ENCODE assay signal across 13 mouse cellular contexts in genomic region chr5:136773044-136774039, GRCm38 (mm10).
DNase-seq lines count a peak whose midpoint lies in the region; ATAC-seq and TF ChIP-seq lines count a peak whose summit lies in the region.
"Had no signal": no experiment of that assay in that cellular context is flagged by ENCODE, and none has a peak within 500 bp of the region (broad histone marks: within the 10 kb centered on the region; RNA-seq: fewer than 3 reads in every experiment).

No protein-coding gene starts in this region.

- no peak overlapping the region for H3K9ac ChIP-seq in embryonic facial prominence, embryonic 11.5 days (replicated peaks; ENCODE audit: low read length)
- H3K9ac ChIP-seq in kidney, postnatal 0 days (ENCODE audit: low read depth, low read length): no peak overlapping the region
- H3K9ac ChIP-seq in kidney, embryonic 14.5 days (ENCODE audit: low read depth, low read length): no peak overlapping the region
- H3K9ac ChIP-seq in ES-Bruce4 (ENCODE audit: low read depth, poor library complexity, severe bottlenecking): no peak overlapping the region
- H3K9ac ChIP-seq in intestine, postnatal 0 days (ENCODE audit: low read depth, low read length): no peak overlapping the region
- H3K9ac ChIP-seq: hindbrain, embryonic 15.5 days had no signal

- TF ChIP-seq EP300 in ES-Bruce4 (IDR thresholded peaks at IDR 0.05; ENCODE audit: insufficient read depth, low read depth, low read length): no peak

- no peak overlapping the region; the same call in 1 of the 2 replicates for H3K4me2 ChIP-seq in embryonic facial prominence, embryonic 11.5 days (ENCODE audit: low read depth, low read length)
- no peak overlapping the region for H3K4me2 ChIP-seq in kidney, postnatal 0 days (ENCODE audit: low read length)
- no peak overlapping the region for H3K4me2 ChIP-seq in kidney, embryonic 14.5 days (replicated peaks; ENCODE audit: low read depth, low read length)
- H3K4me2 ChIP-seq in intestine, postnatal 0 days (replicated peaks; ENCODE audit: low read depth): no peak overlapping the region
- H3K4me2 ChIP-seq: hindbrain, embryonic 15.5 days had no signal

- no peak overlapping the region for H3K4me3 ChIP-seq in embryonic facial prominence, embryonic 11.5 days (ENCODE audit: low read depth, low read length)
- H3K4me3 ChIP-seq in embryonic facial prominence, embryonic 10.5 days: no peak overlapping the region
- H3K4me3 ChIP-seq in kidney, postnatal 0 days (replicated peaks; ENCODE audit: low read depth, low read length): no peak overlapping the region
- no peak overlapping the region for H3K4me3 ChIP-seq in kidney, embryonic 14.5 days (ENCODE audit: low read length)
- H3K4me3 ChIP-seq in ES-Bruce4 (ENCODE audit: low read depth, low read length): peak overlapping the region; percentile 16; the same call in 1 of the 2 replicates
- H3K4me3 ChIP-seq in intestine, postnatal 0 days (ENCODE audit: low read depth, low read length): no peak overlapping the region
- H3K4me3 ChIP-seq: hindbrain, embryonic 15.5 days; midbrain, embryonic 10.5 days had no signal

- H3K9me3 ChIP-seq in embryonic facial prominence, embryonic 11.5 days (replicated peaks; ENCODE audit: control insufficient read depth, low read length): no peaks in the 10 kb centered on the region
- H3K9me3 ChIP-seq in embryonic facial prominence, embryonic 10.5 days: peaks cover 18% of the 10 kb centered on the region; the same call in 1 of the 2 replicates
- H3K9me3 ChIP-seq in kidney, postnatal 0 days (replicated peaks; ENCODE audit: low read length): no peaks in the 10 kb centered on the region
- H3K9me3 ChIP-seq in kidney, embryonic 14.5 days (ENCODE audit: control insufficient read depth, low read length): peaks cover 5% of the 10 kb centered on the region; the same call in 1 of the 2 replicates
- 0 out of 2 replicates have a peak, but pooled peaks cover 5% of the 10 kb centered on the region for H3K9me3 ChIP-seq in ES-Bruce4 (replicated peaks; ENCODE audit: control insufficient read depth, insufficient read depth, low read length, poor library complexity, severe bottlenecking)
- no peaks in the 10 kb centered on the region for H3K9me3 ChIP-seq in intestine, postnatal 0 days (ENCODE audit: control insufficient read depth)
- H3K9me3 ChIP-seq: hindbrain, embryonic 15.5 days had no signal

- TF ChIP-seq POLR2A in ES-Bruce4 (IDR thresholded peaks at IDR 0.05; ENCODE audit: insufficient read depth, low read length): no peak

- WGBS in embryonic facial prominence, embryonic 11.5 days: 61% methylated on average over 22 of the region's 22 CpGs
- WGBS in embryonic facial prominence, embryonic 10.5 days: 64% methylated on average over 22 of the region's 22 CpGs
- 57% methylated on average over 22 of the region's 22 CpGs for WGBS in kidney, postnatal 0 days
- WGBS in kidney, embryonic 14.5 days: 62% methylated on average over 22 of the region's 22 CpGs
- 63% methylated on average over 22 of the region's 22 CpGs for WGBS in intestine, postnatal 0 days

- H3K36me3 ChIP-seq in embryonic facial prominence, embryonic 11.5 days (replicated peaks; ENCODE audit: control insufficient read depth, insufficient read depth, low read depth, low read length): no peaks in the 10 kb centered on the region
- H3K36me3 ChIP-seq in embryonic facial prominence, embryonic 10.5 days (replicated peaks): peaks cover 39% of the 10 kb centered on the region
- no peaks in the 10 kb centered on the region for H3K36me3 ChIP-seq in kidney, postnatal 0 days (ENCODE audit: insufficient read depth, low read length)
- no peaks in the 10 kb centered on the region for H3K36me3 ChIP-seq in kidney, embryonic 14.5 days (ENCODE audit: control insufficient read depth, insufficient read depth, low read length)
- no peaks in the 10 kb centered on the region for H3K36me3 ChIP-seq in ES-Bruce4 (ENCODE audit: control insufficient read depth, insufficient read depth, low read length, poor library complexity, severe bottlenecking)
- no peaks in the 10 kb centered on the region for H3K36me3 ChIP-seq in intestine, postnatal 0 days (ENCODE audit: control insufficient read depth, insufficient read depth)
- H3K36me3 ChIP-seq: hindbrain, embryonic 15.5 days; midbrain, embryonic 10.5 days had no signal

- no peaks in the 10 kb centered on the region for H3K4me1 ChIP-seq in embryonic facial prominence, embryonic 11.5 days (ENCODE audit: control insufficient read depth, insufficient read depth, low read length)
- H3K4me1 ChIP-seq in embryonic facial prominence, embryonic 10.5 days: peaks cover 28% of the 10 kb centered on the region
- 0 out of 2 replicates have a peak, but pooled peaks cover 6% of the 10 kb centered on the region for H3K4me1 ChIP-seq in kidney, postnatal 0 days (replicated peaks; ENCODE audit: insufficient read depth, low read length)
- H3K4me1 ChIP-seq in kidney, embryonic 14.5 days (ENCODE audit: control insufficient read depth, insufficient read depth, low read length): peaks cover 8% of the 10 kb centered on the region; the same call in 1 of the 2 replicates
- peaks cover 7% of the 10 kb centered on the region for H3K4me1 ChIP-seq in ES-Bruce4 (ENCODE audit: control insufficient read depth, insufficient read depth, low read length)
- no peaks in the 10 kb centered on the region for H3K4me1 ChIP-seq in intestine, postnatal 0 days (replicated peaks; ENCODE audit: control insufficient read depth, insufficient read depth, low read length)
- H3K4me1 ChIP-seq: hindbrain, embryonic 15.5 days; midbrain, embryonic 10.5 days had no signal

- TF ChIP-seq CTCF in kidney, postnatal 0 days (IDR thresholded peaks at IDR 0.05; ENCODE audit: low read depth): peak; percentile 41; the same call in 1 of the 2 replicates
- TF ChIP-seq CTCF in ES-Bruce4 (IDR thresholded peaks at IDR 0.05; ENCODE audit: low read depth, low read length): peak; percentile 40
- TF ChIP-seq CTCF in intestine, postnatal 0 days (IDR thresholded peaks at IDR 0.05; ENCODE audit: low read depth): peak; percentile 41

- peak; percentile 41; the same call in 1 of the 2 replicates for ATAC-seq in embryonic facial prominence, embryonic 11.5 days (replicated peaks; ENCODE audit: insufficient number of reproducible peaks, low FRiP score, low TSS enrichment, low read depth)
- 0 out of 2 replicates have a peak, but pooled peaks have one; percentile 39 for ATAC-seq in kidney, postnatal 0 days (replicated peaks; ENCODE audit: low FRiP score, low read depth)
- ATAC-seq in kidney, embryonic 14.5 days (ENCODE audit: low FRiP score, low TSS enrichment): no peak
- ATAC-seq in intestine, postnatal 0 days: no peak

- no peak overlapping the region for H3K27ac ChIP-seq in embryonic facial prominence, embryonic 11.5 days (replicated peaks; ENCODE audit: low read depth, low read length)
- H3K27ac ChIP-seq in embryonic facial prominence, embryonic 10.5 days (replicated peaks): no peak overlapping the region
- H3K27ac ChIP-seq in kidney, postnatal 0 days: no peak overlapping the region
- no peak overlapping the region for H3K27ac ChIP-seq in kidney, embryonic 14.5 days (ENCODE audit: low read depth, low read length)
- no peak overlapping the region for H3K27ac ChIP-seq in ES-Bruce4 (ENCODE audit: insufficient read depth, low read length)
- H3K27ac ChIP-seq in intestine, postnatal 0 days (ENCODE audit: low read depth, low read length): no peak overlapping the region
- H3K27ac ChIP-seq: hindbrain, embryonic 15.5 days; midbrain, embryonic 10.5 days had no signal

- H3K27me3 ChIP-seq in embryonic facial prominence, embryonic 11.5 days (ENCODE audit: control insufficient read depth, insufficient read depth, low read length): no peaks in the 10 kb centered on the region
- H3K27me3 ChIP-seq in embryonic facial prominence, embryonic 10.5 days (replicated peaks; ENCODE audit: low read depth, poor library complexity, severe bottlenecking): no peaks in the 10 kb centered on the region
- no peaks in the 10 kb centered on the region for H3K27me3 ChIP-seq in kidney, postnatal 0 days (ENCODE audit: insufficient read depth, low read length)
- no peaks in the 10 kb centered on the region for H3K27me3 ChIP-seq in kidney, embryonic 14.5 days (ENCODE audit: control insufficient read depth, insufficient read depth, low read length)
- no peaks in the 10 kb centered on the region for H3K27me3 ChIP-seq in ES-Bruce4 (ENCODE audit: control insufficient read depth, insufficient read depth, low read length, poor library complexity, severe bottlenecking)
- no peaks in the 10 kb centered on the region for H3K27me3 ChIP-seq in intestine, postnatal 0 days (replicated peaks; ENCODE audit: control insufficient read depth, insufficient read depth, low read length)
- H3K27me3 ChIP-seq: hindbrain, embryonic 15.5 days had no signal

- no peak for DNase-seq in embryonic facial prominence, embryonic 11.5 days (ENCODE audit: low spot score)
- no peak for DNase-seq in embryonic facial prominence, embryonic 10.5 days (ENCODE audit: low spot score)
- no peak for DNase-seq in kidney, postnatal 0 days (ENCODE audit: low spot score)
- no peak for DNase-seq in adrenal gland, postnatal 36 days
- no peak for DNase-seq in frontal cortex, postnatal 36 days (ENCODE audit: low spot score in 2 of 2)
- DNase-seq: adrenal gland, adult 2 months; embryo, embryonic 11 days; gastrocnemius, postnatal 36 days had no signal

Comparison
In these comparisons a context has a peak if more than half of its experiments do, and no peak if none do; other contexts are left out.
1. ATAC-seq: peak in embryonic facial prominence, embryonic 11.5 days (single experiment) and kidney, postnatal 0 days (single experiment); none in kidney, embryonic 14.5 days (single experiment) and intestine, postnatal 0 days (single experiment).
2. Peak in every context shown above with its lines, with median percentiles within 50 percentile points of each other: CTCF ChIP-seq.